Mouse (Mus musculus) forebrain, embryonic 10.5 days (tissue): ENCODE results near the gene Olfr1494. TPM values are rescaled to one million over a fixed set of nuclear protein-coding genes. Genes with fewer than 3 reads are reported as not detected.

Experiments
- DNase-seq: peaks from one replicate; pipeline ENCODE4 v3.0.0-alpha.2; 2017; ENCODE audit warnings: low spot score; ENCODE audit errors: extremely low spot score
- H3K27ac ChIP-seq: fragments of 300-500 bp; sonication (generic); 2 replicates; pipeline ENCODE4 v1.5.1; 2016; ENCODE audit warnings: mild to moderate bottlenecking
- H3K27me3 ChIP-seq: fragments of 300-500 bp; sonication (generic); 2 replicates; pipeline ENCODE4 v1.6.1; 2016; ENCODE audit warnings: mild to moderate bottlenecking; ENCODE audit not compliant: poor library complexity, severe bottlenecking
- H3K36me3 ChIP-seq: fragments of 300-500 bp; sonication (generic); replicated peaks from 2 replicates; pipeline ENCODE4 v1.6.1; 2016; ENCODE audit warnings: mild to moderate bottlenecking, moderate library complexity
- H3K4me1 ChIP-seq: fragments of 300-500 bp; sonication (generic); 2 replicates; pipeline ENCODE4 v1.6.1; 2016
- H3K4me3 ChIP-seq: fragments of 300-500 bp; sonication (generic); 2 replicates; pipeline ENCODE4 v1.5.1; 2016; ENCODE audit warnings: mild to moderate bottlenecking, moderate library complexity
- H3K9me3 ChIP-seq: fragments of 300-500 bp; sonication (generic); 2 replicates; pipeline ENCODE4 v1.6.1; 2016; ENCODE audit warnings: mild to moderate bottlenecking, moderate library complexity
- WGBS: fragments of 180-500 bp; shearing (Covaris S2); methylation state at CpG from one replicate; pipeline ENCODE4 v1.1.7; 2016; 5-methylcytosine and 5-hydroxymethylcytosine counted together
- polyA plus RNA-seq: library from polyadenylated mRNA; unstranded; fragments of >200 nt; fragmentation: Nextera tagmentation; extraction: Ambion mirVana; gene quantifications from 2 replicates; pipeline ENCODE4 v1.2.1, GENCODE M21; 2016

The Olfr1494 gene
- polyA plus RNA-seq: not detected in 2 replicates

- no peak for DNase-seq
- Histone ChIP-seq H3K4me3 (no peak within 1 kb of the TSS), H3K4me1 (no peaks in the 10 kb centered on the region), H3K9me3 (peaks cover 10% of the 10 kb centered on the region; the same call in 1 of the 2 replicates), H3K27ac (no peak within 1 kb of the TSS), H3K36me3 (no peaks in the 10 kb centered on the region), H3K27me3 (no peaks in the 10 kb centered on the region)
- WGBS: 93% methylated on average over 4 of the region's 4 CpGs
Observed at GRCm38 (mm10) chr19:13739428-13739827, at the start of gene Olfr1494. TSS of gene Olfr1494 (plus strand) at chr19:13739728.

GRCm38 (mm10) chr19:13696968-13697367 is 42.6 kb upstream of the Olfr1494 start, which contains the start of gene Olfr1491:
TSS of gene Olfr1491 (plus strand) at chr19:13697268.
- Histone ChIP-seq H3K36me3 (no peaks in the 10 kb centered on the region), H3K9me3 (no peaks in the 10 kb centered on the region)
- 82% methylated on average over 3 of the region's 3 CpGs for WGBS

GRCm38 (mm10) chr19:13722978-13723377 is 16.6 kb upstream of the Olfr1494 start, which contains the start of gene Olfr1493-ps1:
TSS of gene Olfr1493-ps1 (plus strand) at chr19:13723278.
- Histone ChIP-seq H3K27me3 (no peaks in the 10 kb centered on the region), H3K9me3 (peaks cover 8% of the 10 kb centered on the region; the same call in 1 of the 2 replicates), H3K4me3 (no peak within 1 kb of the TSS), H3K36me3 (no peaks in the 10 kb centered on the region), H3K27ac (no peak within 1 kb of the TSS), H3K4me1 (no peaks in the 10 kb centered on the region)
- no peak for DNase-seq
- 64% methylated on average over 2 of the region's 2 CpGs for WGBS

More at GRCm38 (mm10) chr19:13696968-13697367, 42.6 kb upstream of the Olfr1494 start, which contains the start of gene Olfr1491:
- Histone ChIP-seq H3K4me1 (no peaks in the 10 kb centered on the region), H3K4me3 (no peak within 1 kb of the TSS), H3K27ac (no peak within 1 kb of the TSS), H3K27me3 (no peaks in the 10 kb centered on the region)
- no peak for DNase-seq

GRCm38 (mm10) chr19:13749366-13749765 is 9.8 kb downstream of the Olfr1494 start:
- no peaks in the 10 kb centered on the region for H3K27me3 ChIP-seq
- no peak for DNase-seq
- no peak overlapping the region for H3K4me3 ChIP-seq
- no peaks in the 10 kb centered on the region for H3K4me1 ChIP-seq
- no peaks in the 10 kb centered on the region for H3K36me3 ChIP-seq
- no peak overlapping the region for H3K27ac ChIP-seq
- H3K9me3 ChIP-seq: peaks cover 5% of the 10 kb centered on the region; the same call in 1 of the 2 replicates
- 97% methylated on average over 1 of the region's 1 CpGs for WGBS

GRCm38 (mm10) chr19:13764306-13764705 is 24.8 kb downstream of the Olfr1494 start, which contains the start of gene Olfr1495:
TSS of gene Olfr1495 (plus strand) at chr19:13764606.
- no peaks in the 10 kb centered on the region for H3K36me3 ChIP-seq

GRCm38 (mm10) chr19:13768565-13769276 is 29.2 kb downstream of the Olfr1494 start:
- peaks cover 6% of the 10 kb centered on the region; the same call in 1 of the 2 replicates for H3K9me3 ChIP-seq
- no peak overlapping the region for H3K27ac ChIP-seq
- no peak for DNase-seq
- no peaks in the 10 kb centered on the region for H3K36me3 ChIP-seq
- WGBS: 91% methylated on average over 9 of the region's 9 CpGs
- H3K4me1 ChIP-seq: no peaks in the 10 kb centered on the region
- no peaks in the 10 kb centered on the region for H3K27me3 ChIP-seq
- H3K4me3 ChIP-seq: no peak overlapping the region

More at GRCm38 (mm10) chr19:13764306-13764705, 24.8 kb downstream of the Olfr1494 start, which contains the start of gene Olfr1495:
- Histone ChIP-seq H3K27me3 (no peaks in the 10 kb centered on the region), H3K4me1 (no peaks in the 10 kb centered on the region), H3K9me3 (peaks cover 6% of the 10 kb centered on the region; the same call in 1 of the 2 replicates), H3K27ac (no peak within 1 kb of the TSS), H3K4me3 (no peak within 1 kb of the TSS)
- DNase-seq: no peak
- 81% methylated on average over 3 of the region's 3 CpGs for WGBS

- no peak for DNase-seq
- Histone ChIP-seq H3K4me1 (no peaks in the 10 kb centered on the region), H3K27ac (no peak within 1 kb of the TSS), H3K9me3 (no peaks in the 10 kb centered on the region), H3K4me3 (no peak within 1 kb of the TSS), H3K27me3 (no peaks in the 10 kb centered on the region), H3K36me3 (no peaks in the 10 kb centered on the region)
- WGBS: 92% methylated on average over 1 of the region's 1 CpGs
Observed at GRCm38 (mm10) chr19:13777578-13777977, 38.0 kb downstream of the Olfr1494 start, which contains the start of gene Olfr1496. TSS of gene Olfr1496 (plus strand) at chr19:13777878.

GRCm38 (mm10) chr19:13798102-13798501 is 58.6 kb downstream of the Olfr1494 start, which contains the start of gene Olfr1497:
TSS of gene Olfr1497 (minus strand) at chr19:13798202.
- Histone ChIP-seq H3K4me3 (no peak within 1 kb of the TSS), H3K36me3 (no peaks in the 10 kb centered on the region), H3K27me3 (no peaks in the 10 kb centered on the region), H3K4me1 (no peaks in the 10 kb centered on the region), H3K9me3 (no peaks in the 10 kb centered on the region), H3K27ac (no peak within 1 kb of the TSS)
- DNase-seq: no peak

Other genes with a start within 250 kb of the Olfr1494 start
- gene Olfr1477, start 239.2 kb upstream of the Olfr1494 start, polyA plus RNA-seq: not detected in 2 replicates
- not detected in 2 replicates for gene Olfr1480, start 211.8 kb upstream of the Olfr1494 start, polyA plus RNA-seq
- not detected in 2 replicates for gene Olfr1484, start 156.2 kb upstream of the Olfr1494 start, polyA plus RNA-seq
- not detected in 2 replicates for gene Olfr1487, start 122.4 kb upstream of the Olfr1494 start, polyA plus RNA-seq
- gene Olfr1489, start 108.1 kb upstream of the Olfr1494 start, polyA plus RNA-seq: not detected in 2 replicates
- gene Olfr1490, start 88.6 kb upstream of the Olfr1494 start, polyA plus RNA-seq: not detected in 2 replicates
- not detected in 2 replicates for gene Olfr1491, start 42.5 kb upstream of the Olfr1494 start, polyA plus RNA-seq
- gene Olfr1493-ps1, start 16.4 kb upstream of the Olfr1494 start, polyA plus RNA-seq: not detected in 2 replicates
- not detected in 2 replicates for gene Olfr1495, start 24.9 kb downstream of the Olfr1494 start, polyA plus RNA-seq
- gene Olfr1496, start 38.1 kb downstream of the Olfr1494 start, polyA plus RNA-seq: not detected in 2 replicates
- not detected in 2 replicates for gene Olfr1497, start 58.5 kb downstream of the Olfr1494 start, polyA plus RNA-seq
- not detected in 2 replicates for gene Olfr1499, start 79.7 kb downstream of the Olfr1494 start, polyA plus RNA-seq
- gene Olfr1500, start 90.8 kb downstream of the Olfr1494 start, polyA plus RNA-seq: not detected in 2 replicates
- gene Olfr1501, start 111.0 kb downstream of the Olfr1494 start, polyA plus RNA-seq: not detected in 2 replicates
- not detected in 2 replicates for gene Olfr1502, start 122.1 kb downstream of the Olfr1494 start, polyA plus RNA-seq
- not detected in 2 replicates for gene Olfr1504, start 158.2 kb downstream of the Olfr1494 start, polyA plus RNA-seq
- not detected in 2 replicates for gene Olfr1505, start 173.8 kb downstream of the Olfr1494 start, polyA plus RNA-seq